Mouse (Mus musculus): ENCODE results near the gene Mfsd12. TPM values are rescaled to one million over a fixed set of nuclear protein-coding genes. Genes with fewer than 3 reads are reported as not detected.
A peak's percentile ranks its signal among the peaks of the same experiment; 100 is the strongest.

Mfsd12 gene
- polyA plus RNA-seq, 1 experiment from 2014 or later = 7.8 TPM

DNA sequence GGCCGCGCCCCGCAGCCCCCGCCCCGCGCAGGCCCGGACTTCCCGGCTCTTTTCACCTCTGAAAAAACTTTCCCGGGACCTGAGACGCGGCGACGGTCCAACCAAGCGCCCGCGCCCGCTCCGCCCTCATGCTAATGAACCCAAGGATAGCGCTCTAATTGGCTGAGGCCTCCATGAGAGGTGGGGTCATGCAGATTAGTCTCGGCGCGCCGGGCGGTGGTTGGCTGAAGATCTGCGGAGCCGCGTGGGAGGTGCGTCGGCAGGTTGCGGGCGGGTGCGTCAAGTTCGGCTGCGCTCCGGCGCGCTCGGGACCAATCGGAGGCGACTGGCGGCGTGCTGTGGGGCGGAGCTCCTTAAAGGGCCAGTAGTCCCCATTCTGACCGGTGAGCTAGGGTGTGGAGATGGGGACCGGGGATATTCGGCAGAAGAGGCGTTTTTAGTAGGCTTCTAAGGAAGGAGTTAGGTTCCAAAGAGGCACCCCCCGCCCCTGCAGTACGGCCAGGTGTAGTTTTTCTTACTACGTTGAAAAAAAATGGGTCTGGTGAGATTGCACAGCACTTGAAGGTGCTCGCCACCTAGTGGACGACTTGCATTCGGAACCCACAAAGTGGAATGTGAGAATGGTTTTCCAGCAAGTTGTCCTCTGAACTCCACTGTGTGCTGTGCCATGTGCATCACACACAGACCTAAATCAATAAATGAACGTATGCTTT, 6.8 kb upstream of the Mfsd12 start, which contains the start of gene Hmg20b:
Gene Hmg20b (minus strand): TSS at position 130 of the 713 bp plus-strand sequence.
- H3K4me2 ChIP-seq (replicated peaks) = peak within 1 kb of the TSS; percentile 89
- H3K27ac ChIP-seq = 0 out of 2 replicates have a peak within 1 kb of the TSS, but pooled peaks have one; percentile 43
- H3K9me3 ChIP-seq (ENCODE audit: control insufficient read depth, low read length) = no peaks in the 10 kb centered on the region
- H3K36me3 ChIP-seq (replicated peaks; ENCODE audit: control insufficient read depth, insufficient read depth) = no peaks in the 10 kb centered on the region
- peak within 1 kb of the TSS; percentile 62 for H3K9ac ChIP-seq
- peaks cover 10% of the 10 kb centered on the region for H3K27me3 ChIP-seq (ENCODE audit: control insufficient read depth, insufficient read depth, low read length)
- H3K4me3 ChIP-seq (replicated peaks; ENCODE audit: low read length) = peak within 1 kb of the TSS; percentile 61
- peak; percentile 96 for ATAC-seq (ENCODE audit: low FRiP score)
- peak; percentile 98 for DNase-seq (ENCODE audit: low spot score)
- H3K4me1 ChIP-seq (replicated peaks; ENCODE audit: control insufficient read depth, insufficient read depth, low read length) = peaks cover 10% of the 10 kb centered on the region; the same call in 1 of the 2 replicates
- under 1% methylated on average over 54 of the region's 54 CpGs for WGBS

DNA sequence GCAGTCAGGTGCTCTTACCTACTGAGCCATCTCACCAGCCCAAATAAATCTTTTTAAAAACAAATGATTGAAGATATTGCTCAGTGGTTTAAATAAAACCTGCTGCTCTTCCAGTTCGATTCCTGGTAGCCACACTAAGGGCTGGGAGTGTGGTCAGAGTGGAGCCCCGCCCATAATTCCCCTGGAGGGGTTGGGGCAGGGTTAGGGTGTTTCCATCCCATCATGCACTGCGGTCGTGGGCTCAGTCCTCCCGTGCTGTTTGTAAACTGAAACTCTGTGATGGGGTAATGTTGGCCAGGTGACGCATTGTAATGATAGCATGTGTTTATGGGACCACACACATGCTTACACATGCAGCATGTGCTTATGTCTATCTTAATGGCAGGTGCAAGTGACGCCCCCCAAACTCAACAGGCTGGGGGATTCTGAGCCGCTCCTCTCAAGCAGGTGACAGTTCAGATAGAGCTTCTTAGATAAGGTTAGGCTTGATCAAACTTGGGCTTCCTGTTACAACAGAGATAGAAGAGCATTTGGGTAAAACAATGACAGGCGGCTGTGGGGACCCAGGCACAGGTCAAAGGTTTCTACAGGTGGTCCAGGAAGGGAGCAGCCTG, 5.5 kb upstream of the Mfsd12 start:
- Histone ChIP-seq H3K36me3 (replicated peaks; ENCODE audit: control insufficient read depth, insufficient read depth) (no peaks in the 10 kb centered on the region), H3K4me3 (replicated peaks; ENCODE audit: low read length) (no peak overlapping the region; the same call in 1 of the 2 replicates), H3K9ac (no peak overlapping the region), H3K4me1 (replicated peaks; ENCODE audit: control insufficient read depth, insufficient read depth, low read length) (peaks cover 11% of the 10 kb centered on the region), H3K9me3 (ENCODE audit: control insufficient read depth, low read length) (no peaks in the 10 kb centered on the region), H3K27ac (no peak overlapping the region), H3K27me3 (ENCODE audit: control insufficient read depth, insufficient read depth, low read length) (peaks cover 7% of the 10 kb centered on the region), H3K4me2 (replicated peaks) (no peak overlapping the region)
- no peak for DNase-seq (ENCODE audit: low spot score)
- 30% methylated on average over 9 of the region's 9 CpGs for WGBS
- no peak for ATAC-seq (ENCODE audit: low FRiP score)

- Histone ChIP-seq H3K9ac (no peak overlapping the region), H3K9me3 (ENCODE audit: control insufficient read depth, low read length) (no peaks in the 10 kb centered on the region), H3K4me3 (replicated peaks; ENCODE audit: low read length) (no peak overlapping the region), H3K27ac (no peak overlapping the region), H3K27me3 (ENCODE audit: control insufficient read depth, insufficient read depth, low read length) (no peaks in the 10 kb centered on the region), H3K4me1 (replicated peaks; ENCODE audit: control insufficient read depth, insufficient read depth, low read length) (peaks cover 19% of the 10 kb centered on the region), H3K4me2 (replicated peaks) (no peak overlapping the region), H3K36me3 (replicated peaks; ENCODE audit: control insufficient read depth, insufficient read depth) (no peaks in the 10 kb centered on the region)
- WGBS = 70% methylated on average over 9 of the region's 9 CpGs
- ATAC-seq (ENCODE audit: low FRiP score) (no peak), DNase-seq (ENCODE audit: low spot score) (no peak)
These were observed 2.4 kb upstream of the Mfsd12 start for GRCm38 (mm10) chr10:81354738-81355477.

- Histone ChIP-seq H3K9ac (no peak overlapping the region), H3K27me3 (ENCODE audit: control insufficient read depth, insufficient read depth, low read length) (no peaks in the 10 kb centered on the region), H3K4me2 (replicated peaks) (no peak overlapping the region), H3K36me3 (replicated peaks; ENCODE audit: control insufficient read depth, insufficient read depth) (0 out of 2 replicates have a peak, but pooled peaks cover 2% of the 10 kb centered on the region), H3K4me1 (replicated peaks; ENCODE audit: control insufficient read depth, insufficient read depth, low read length) (peaks cover 18% of the 10 kb centered on the region), H3K4me3 (replicated peaks; ENCODE audit: low read length) (no peak overlapping the region), H3K27ac (no peak overlapping the region), H3K9me3 (ENCODE audit: control insufficient read depth, low read length) (no peaks in the 10 kb centered on the region)
- 90% methylated on average over 4 of the region's 4 CpGs for WGBS
- DNase-seq (ENCODE audit: low spot score) (no peak), ATAC-seq (ENCODE audit: low FRiP score) (no peak)
These were observed 1.8 kb upstream of the Mfsd12 start for GRCm38 (mm10) chr10:81355533-81355932.

DNA sequence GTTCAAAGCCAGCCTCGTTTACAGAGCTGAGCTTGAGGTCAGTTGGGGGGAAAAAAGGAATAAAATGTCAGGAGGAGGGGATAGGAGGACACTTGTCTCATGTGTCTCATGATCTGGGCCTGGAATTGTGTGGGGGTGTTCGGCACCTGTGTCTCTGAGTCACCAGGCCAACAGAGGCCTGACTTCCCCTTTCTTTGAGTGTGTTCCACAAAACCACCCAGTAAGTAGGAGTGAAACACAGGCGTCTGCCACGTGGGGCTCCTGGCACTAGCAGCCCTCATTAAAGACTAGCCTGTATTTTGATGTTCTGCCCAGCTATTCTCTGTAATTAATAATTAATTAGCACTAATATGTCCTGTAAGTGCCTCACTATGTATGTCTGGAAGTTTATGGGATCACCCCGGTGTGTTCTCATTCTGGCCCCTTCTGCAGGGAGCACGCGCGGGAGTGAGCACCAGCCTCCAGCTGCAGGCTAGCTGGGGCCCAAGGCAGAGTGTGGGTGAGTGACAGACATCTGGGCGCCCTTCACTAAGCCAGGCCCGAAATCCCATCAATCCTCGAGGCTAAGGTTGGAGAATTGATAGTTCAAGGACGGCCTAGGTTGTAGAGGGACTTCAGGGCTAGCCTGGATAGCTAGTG, 820 bp upstream of the Mfsd12 start:
- peaks cover 18% of the 10 kb centered on the region for H3K4me1 ChIP-seq (replicated peaks; ENCODE audit: control insufficient read depth, insufficient read depth, low read length)
- ATAC-seq (ENCODE audit: low FRiP score) (no peak), DNase-seq (ENCODE audit: low spot score) (no peak)
- H3K27me3 ChIP-seq (ENCODE audit: control insufficient read depth, insufficient read depth, low read length) = no peaks in the 10 kb centered on the region
- WGBS = 59% methylated on average over 12 of the region's 12 CpGs
- no peak overlapping the region for H3K27ac ChIP-seq
- H3K4me3 ChIP-seq (replicated peaks; ENCODE audit: low read length) = no peak overlapping the region; the same call in 1 of the 2 replicates
- H3K9ac ChIP-seq = no peak overlapping the region
- peak overlapping the region; percentile 97 for H3K4me2 ChIP-seq (replicated peaks)
- H3K9me3 ChIP-seq (ENCODE audit: control insufficient read depth, low read length) = no peaks in the 10 kb centered on the region
- H3K36me3 ChIP-seq (replicated peaks; ENCODE audit: control insufficient read depth, insufficient read depth) = 0 out of 2 replicates have a peak, but pooled peaks cover 4% of the 10 kb centered on the region

DNA sequence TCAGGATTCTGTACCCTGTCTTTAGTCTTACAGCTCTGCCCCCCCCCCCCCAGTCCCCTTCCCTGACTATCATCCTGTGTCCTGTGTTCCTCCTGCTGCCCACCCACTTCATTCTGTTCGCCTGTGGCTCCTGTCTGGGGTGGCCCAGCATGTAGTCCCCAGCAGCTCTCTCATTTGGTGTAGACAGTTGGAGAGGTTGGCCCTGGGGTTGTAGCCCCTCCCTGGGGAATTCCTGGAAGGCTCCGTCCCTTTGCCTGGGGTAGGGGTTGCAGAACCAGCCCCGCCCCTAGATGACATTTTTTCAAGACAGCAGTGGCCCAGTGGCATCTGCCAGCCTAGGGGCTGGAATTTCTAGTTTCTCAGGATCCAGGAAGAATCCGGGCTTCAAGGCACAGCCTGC, 918 bp downstream of the Mfsd12 start:
- no peaks in the 10 kb centered on the region for H3K9me3 ChIP-seq (ENCODE audit: control insufficient read depth, low read length)
- peak overlapping the region; percentile 97 for H3K4me2 ChIP-seq (replicated peaks)
- 0 out of 2 replicates have a peak, but pooled peaks cover 4% of the 10 kb centered on the region for H3K36me3 ChIP-seq (replicated peaks; ENCODE audit: control insufficient read depth, insufficient read depth)
- H3K27me3 ChIP-seq (ENCODE audit: control insufficient read depth, insufficient read depth, low read length) = 0 out of 2 replicates have a peak, but pooled peaks cover 6% of the 10 kb centered on the region
- no peak overlapping the region for H3K27ac ChIP-seq
- no peak for ATAC-seq (ENCODE audit: low FRiP score)
- peak overlapping the region; percentile 81 for H3K4me3 ChIP-seq (replicated peaks; ENCODE audit: low read length)
- 22% methylated on average over 4 of the region's 4 CpGs for WGBS
- H3K9ac ChIP-seq = peak overlapping the region; percentile 86
- no peak for DNase-seq (ENCODE audit: low spot score)
- H3K4me1 ChIP-seq (replicated peaks; ENCODE audit: control insufficient read depth, insufficient read depth, low read length) = peaks cover 20% of the 10 kb centered on the region

DNA sequence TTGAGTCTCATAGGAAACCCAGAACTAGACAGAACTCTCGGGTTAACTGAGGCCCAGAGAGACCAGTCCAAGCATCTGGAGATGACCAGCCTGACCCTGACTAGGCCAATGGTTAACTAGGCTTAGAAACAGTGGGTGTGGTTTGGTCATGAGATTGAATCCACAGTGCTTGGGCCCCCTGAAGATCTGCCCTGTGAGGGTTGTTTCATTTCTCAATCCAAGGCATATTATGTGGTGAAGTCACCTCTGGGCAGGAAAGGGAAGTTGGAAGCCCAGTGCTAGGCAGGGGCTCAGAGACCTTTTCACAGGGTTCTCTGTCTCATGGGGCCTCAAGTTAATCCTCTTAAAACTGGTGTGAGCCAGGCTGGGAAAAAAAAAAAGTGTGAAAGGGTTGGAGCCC, 1.6 kb downstream of the Mfsd12 start:
- peak overlapping the region; percentile 97 for H3K4me2 ChIP-seq (replicated peaks)
- WGBS = 58% methylated on average over 1 of the region's 1 CpGs
- H3K36me3 ChIP-seq (replicated peaks; ENCODE audit: control insufficient read depth, insufficient read depth) = 0 out of 2 replicates have a peak, but pooled peaks cover 4% of the 10 kb centered on the region
- H3K9me3 ChIP-seq (ENCODE audit: control insufficient read depth, low read length) = no peaks in the 10 kb centered on the region
- no peak for ATAC-seq (ENCODE audit: low FRiP score)
- peaks cover 26% of the 10 kb centered on the region for H3K4me1 ChIP-seq (replicated peaks; ENCODE audit: control insufficient read depth, insufficient read depth, low read length)
- H3K4me3 ChIP-seq (replicated peaks; ENCODE audit: low read length) = peak overlapping the region; percentile 81; the same call in 1 of the 2 replicates
- no peak overlapping the region for H3K27ac ChIP-seq
- DNase-seq (ENCODE audit: low spot score) = no peak
- peak overlapping the region; percentile 86 for H3K9ac ChIP-seq
- peaks cover 12% of the 10 kb centered on the region for H3K27me3 ChIP-seq (ENCODE audit: control insufficient read depth, insufficient read depth, low read length)

- 69% methylated on average over 8 of the region's 8 CpGs for WGBS
These were observed 3.4 kb downstream of the Mfsd12 start for GRCm38 (mm10) chr10:81360721-81361120.

More at GRCm38 (mm10) chr10:81360721-81361120, 3.4 kb downstream of the Mfsd12 start:
- Histone ChIP-seq H3K9ac (no peak overlapping the region), H3K9me3 (ENCODE audit: control insufficient read depth, low read length) (no peaks in the 10 kb centered on the region), H3K27ac (no peak overlapping the region), H3K36me3 (replicated peaks; ENCODE audit: control insufficient read depth, insufficient read depth) (0 out of 2 replicates have a peak, but pooled peaks cover 4% of the 10 kb centered on the region), H3K27me3 (ENCODE audit: control insufficient read depth, insufficient read depth, low read length) (peaks cover 21% of the 10 kb centered on the region), H3K4me2 (replicated peaks) (no peak overlapping the region), H3K4me3 (replicated peaks; ENCODE audit: low read length) (no peak overlapping the region), H3K4me1 (replicated peaks; ENCODE audit: control insufficient read depth, insufficient read depth, low read length) (peaks cover 36% of the 10 kb centered on the region)
- ATAC-seq (ENCODE audit: low FRiP score) = no peak
- no peak for DNase-seq (ENCODE audit: low spot score)

All from hindbrain, embryonic 14.5 days (tissue).